Mouse (Mus musculus): ENCODE measurements at regions not wholly inside any gene's neighbourhood (a gene's known extent, or its start where the extent isn't known, plus 50 kb on each side); places are given as distances from the start of the nearest gene placed in this dataset.

DNA sequence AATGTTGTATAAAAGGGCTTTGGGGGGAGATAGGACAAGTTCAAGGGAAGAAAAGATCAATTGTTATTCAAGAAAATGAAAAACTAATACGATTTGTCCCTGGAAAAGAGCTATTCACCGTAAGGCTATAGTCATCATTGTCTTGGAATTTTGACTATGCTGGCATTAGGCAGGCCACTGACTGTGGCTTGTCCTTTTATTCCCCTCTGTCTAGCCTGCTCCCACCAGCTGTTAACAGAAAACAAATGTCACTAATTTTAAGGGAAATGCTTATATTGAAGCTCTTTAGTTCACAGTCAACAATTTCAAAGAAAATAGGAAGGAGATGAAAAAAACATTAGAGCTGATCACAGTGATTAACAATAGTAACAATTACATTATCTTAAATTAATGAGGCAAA is 284.3 kb upstream of the Rbms1 start:
- no peak for DNase-seq (ENCODE audit: extremely low read depth, insufficient read length, low spot score)

DNA sequence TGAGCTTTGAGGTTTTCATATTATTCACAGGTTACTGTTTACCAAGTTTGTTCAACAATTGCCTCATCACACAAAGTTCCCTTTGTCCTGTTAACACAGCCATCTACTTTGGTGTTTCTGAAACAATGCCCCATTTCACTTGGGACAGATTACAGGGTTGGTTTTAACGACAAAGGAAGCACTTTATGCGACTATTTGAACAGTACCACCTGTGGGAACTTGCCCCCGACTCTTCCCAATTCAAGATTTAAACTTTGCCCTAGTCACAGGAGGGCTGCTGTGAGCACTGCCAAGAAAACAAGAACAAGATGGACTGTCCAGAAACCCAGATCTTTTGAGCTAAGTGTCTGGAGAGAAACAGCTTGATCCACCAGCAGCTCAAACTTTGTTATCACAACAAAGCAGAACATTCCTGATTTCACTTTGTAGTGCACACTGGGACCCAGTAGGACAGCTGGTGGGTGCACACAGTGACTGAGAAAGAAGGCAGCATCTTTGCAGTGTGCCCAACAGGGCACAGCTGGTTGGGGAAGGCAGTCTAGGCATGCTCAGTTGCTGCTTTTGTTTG is 283.8 kb upstream of the Rbms1 start:
- DNase-seq (ENCODE audit: extremely low read depth, insufficient read length, low spot score) = no peak

DNA sequence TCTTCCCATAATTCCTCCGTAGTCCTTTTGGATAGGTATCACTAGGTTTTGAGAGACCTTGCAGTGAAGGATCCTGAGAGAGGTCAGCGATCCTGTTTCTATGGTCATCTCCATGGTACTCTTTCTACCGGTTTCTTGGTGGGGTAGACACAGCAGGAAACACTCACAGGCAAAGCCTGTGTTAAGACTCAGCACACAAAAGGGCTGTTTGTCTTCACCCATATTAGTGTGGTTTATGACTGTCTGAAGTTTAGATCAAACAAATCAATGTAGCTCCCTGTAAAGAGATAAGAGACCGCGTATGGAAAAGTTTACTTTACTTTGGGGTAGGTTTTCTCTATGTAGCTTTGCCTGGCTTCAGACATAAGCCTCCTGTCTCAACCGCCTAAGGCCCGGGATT is 282.5 kb upstream of the Rbms1 start:
- no peak for DNase-seq (ENCODE audit: extremely low read depth, insufficient read length, low spot score)

DNA sequence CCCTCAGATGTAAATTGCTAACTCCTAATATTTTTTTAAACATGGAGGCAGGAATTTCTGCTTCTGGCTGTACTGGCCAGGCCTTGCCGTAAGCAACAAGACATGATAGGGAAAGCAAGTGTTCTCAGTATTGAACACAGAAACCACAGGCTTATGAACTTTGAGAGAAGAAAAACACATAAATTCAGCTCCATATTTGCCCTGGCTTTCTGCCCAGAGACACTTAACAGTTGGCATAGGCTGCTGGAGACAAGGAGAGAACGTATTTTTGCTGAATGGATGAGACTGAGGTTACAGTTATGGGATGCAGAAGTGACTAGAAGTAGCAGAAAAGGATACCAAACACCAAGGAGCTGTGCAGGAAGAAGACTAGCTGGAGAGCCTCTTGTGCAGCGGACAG is 258.7 kb upstream of the Rbms1 start:
- peak; percentile 46 for DNase-seq (ENCODE audit: extremely low read depth, insufficient read length, low spot score)

DNA sequence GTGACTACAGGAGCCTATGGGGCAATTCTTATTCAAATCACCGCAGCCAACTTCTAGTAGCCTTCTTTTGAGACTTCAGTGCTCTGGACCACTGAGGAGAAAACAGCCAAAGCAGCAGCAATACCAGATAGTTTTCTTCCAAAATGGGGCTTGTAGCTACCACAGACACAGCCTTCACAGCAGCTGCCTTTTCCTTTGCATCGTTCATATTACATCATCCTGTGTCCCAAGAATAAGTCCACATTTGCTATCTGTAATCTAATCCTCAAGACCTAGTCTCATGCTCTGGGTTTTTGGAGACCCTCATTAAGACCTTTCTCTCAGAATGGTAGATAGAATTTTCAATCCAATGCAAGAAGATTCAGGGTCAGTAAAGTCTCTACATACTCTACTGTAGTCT is 258.2 kb upstream of the Rbms1 start:
- DNase-seq (ENCODE audit: extremely low read depth, insufficient read length, low spot score) = no peak

DNA sequence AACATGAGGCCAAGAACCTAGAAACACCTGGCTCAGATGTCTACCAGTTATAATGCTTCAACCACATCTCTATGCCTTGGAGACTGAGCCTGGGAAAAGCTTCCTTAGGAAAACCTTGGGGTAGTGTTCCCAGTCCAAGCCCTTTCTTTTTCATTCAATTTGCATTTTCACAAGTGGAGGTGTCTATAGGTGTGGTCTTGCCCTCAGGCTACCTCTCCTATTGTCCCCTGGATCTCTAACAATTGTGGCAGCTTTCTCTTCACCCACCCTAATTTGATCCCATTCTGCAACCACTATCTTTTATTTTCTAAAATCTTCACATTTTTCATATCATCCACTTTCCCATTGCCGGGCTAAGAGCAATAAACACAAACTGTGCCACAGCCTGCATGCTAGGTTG is 251.0 kb upstream of the Rbms1 start:
- no peak for DNase-seq (ENCODE audit: extremely low read depth, insufficient read length, low spot score)

DNA sequence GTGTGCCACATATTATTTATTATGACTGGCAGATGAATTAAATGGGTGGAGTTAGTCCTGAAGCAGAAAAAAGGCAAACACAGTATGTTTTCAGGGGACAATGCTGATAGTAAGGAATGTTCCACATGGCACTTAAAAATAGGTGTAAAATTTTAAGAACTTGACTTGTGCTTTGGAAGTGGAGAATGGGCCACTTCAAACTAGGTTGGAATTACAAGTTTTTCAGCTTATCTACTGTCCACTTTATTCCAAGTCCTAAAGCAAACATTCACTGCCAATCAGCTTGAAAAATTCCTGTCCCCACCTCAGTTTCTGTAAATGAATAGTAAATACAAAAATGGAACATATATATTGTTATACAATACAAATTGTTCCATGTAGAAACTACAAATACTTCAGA is 238.4 kb upstream of the Rbms1 start:
- DNase-seq (ENCODE audit: extremely low read depth, insufficient read length, low spot score) = no peak

DNA sequence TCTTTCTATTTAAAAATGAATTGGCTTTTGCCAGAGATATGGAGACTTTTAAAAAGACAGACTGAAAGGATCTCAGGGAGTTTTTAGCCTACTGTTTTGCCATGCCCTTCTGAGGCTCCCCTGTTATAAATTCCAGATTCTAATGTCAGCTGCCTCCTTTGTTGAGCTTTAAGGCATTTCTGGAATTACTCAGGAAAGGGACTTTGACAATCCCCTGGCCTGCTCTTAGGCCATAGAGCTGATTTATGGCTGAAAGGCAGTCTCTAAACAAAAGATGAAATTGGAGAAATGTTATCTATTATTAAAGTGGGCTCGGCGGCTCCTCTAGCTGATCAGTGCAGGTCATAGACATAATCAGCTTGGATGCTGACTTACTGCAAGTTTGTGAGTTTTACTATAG is 231.0 kb upstream of the Rbms1 start:
- no peak for DNase-seq (ENCODE audit: extremely low read depth, insufficient read length, low spot score)

DNA sequence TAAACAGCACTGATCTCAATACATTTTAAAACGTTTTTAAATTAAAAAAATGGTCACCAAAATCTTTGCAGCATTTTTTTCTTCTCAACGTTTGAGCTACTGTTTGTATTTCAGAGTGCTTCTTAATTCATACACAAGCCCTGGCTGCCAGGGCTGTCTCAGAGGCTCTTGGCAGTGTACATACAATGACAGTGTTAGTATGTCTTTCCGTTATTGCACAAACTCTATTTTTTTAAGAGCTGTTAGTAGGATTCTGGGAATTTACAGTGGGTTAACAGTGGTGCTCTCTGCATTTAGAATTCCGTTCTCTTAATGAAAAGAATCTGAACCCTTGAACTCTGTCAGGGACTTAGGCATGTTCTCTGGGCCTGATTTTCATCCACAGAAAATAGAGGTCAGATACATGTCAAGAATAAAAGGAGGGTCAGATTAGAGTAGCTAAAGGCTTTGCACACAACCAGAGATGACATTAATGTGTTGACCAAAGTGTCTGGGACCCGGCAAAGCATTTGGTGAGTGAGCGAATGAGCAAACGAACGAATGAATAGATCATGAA is 219.5 kb upstream of the Rbms1 start:
- no peak for DNase-seq (ENCODE audit: extremely low read depth, insufficient read length, low spot score)

DNA sequence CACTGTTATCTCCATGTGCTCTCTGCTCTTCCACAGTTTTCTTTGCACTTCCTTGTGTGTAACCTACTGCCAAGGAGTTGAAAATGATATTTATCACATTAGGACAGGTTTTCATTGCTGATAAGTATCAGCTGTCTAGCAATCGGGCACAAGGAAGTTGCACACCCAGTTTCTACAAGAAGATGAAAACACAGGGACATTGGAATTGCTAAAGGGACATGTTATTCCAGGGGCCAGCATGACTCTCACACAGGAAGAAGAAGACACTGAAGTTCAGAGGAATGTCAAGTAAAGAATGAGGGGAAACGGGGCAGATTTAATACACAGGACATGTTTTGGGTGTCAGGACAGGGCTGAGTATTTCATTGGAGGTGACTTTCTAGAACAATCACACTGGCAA is 214.8 kb upstream of the Rbms1 start:
- no peak for DNase-seq (ENCODE audit: extremely low read depth, insufficient read length, low spot score)

DNA sequence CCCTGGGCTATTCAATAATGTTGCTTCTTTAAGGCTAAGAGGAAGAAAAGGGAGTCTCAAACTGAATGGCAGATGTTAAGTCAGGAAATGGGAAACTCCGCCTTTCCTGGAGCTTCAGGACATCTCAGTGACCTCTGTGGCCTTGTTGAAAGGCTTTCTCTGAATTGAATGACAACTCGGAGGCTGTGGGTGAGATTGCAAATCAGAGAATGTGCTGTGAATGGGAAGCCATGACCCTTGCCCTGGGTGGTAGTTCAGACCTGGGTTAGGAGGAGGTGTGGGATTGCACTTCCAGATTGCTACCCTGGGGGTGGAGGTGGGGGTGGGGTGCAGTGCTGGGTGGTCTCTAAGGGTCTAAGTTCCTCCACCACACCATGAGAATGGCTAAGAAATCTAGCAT is 213.8 kb upstream of the Rbms1 start:
- no peak for DNase-seq (ENCODE audit: extremely low read depth, insufficient read length, low spot score)

DNA sequence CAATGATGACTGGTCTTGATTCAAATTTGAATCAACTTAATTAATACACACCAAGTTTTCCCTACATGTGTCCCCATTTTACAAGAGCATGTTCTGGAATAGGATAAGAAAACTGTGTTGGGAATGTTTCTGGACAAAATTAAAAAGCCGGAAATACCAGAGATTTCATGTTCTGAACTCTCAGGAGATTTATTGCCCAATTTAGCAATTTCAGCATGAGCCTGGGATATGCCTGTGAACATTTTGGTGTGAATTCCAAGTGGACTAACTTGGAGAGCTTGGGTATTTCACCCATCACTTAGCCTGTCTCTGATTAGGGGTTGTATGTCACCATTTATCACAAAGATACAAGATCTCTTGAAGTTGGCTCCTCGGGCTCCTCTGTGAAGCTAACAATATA is 210.6 kb upstream of the Rbms1 start:
- DNase-seq (ENCODE audit: extremely low read depth, insufficient read length, low spot score) = no peak

DNA sequence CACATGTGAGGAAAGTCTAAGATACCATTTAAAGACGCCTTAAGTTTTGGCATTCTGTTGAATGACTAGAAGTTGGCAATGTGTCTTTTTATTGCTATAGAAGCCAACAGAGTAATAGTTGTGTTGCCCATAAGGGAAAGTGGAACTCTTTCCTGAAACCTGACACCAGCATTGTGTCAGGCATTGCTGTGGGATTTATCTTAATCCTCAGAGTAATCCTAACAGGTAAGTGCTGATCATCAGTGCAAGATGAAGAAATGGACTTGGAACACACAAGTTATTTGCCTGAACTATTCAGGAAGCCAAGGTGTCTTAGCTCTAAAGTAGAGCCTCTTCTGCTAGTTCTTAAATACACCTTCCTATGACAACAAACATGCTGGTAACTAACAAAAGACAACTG is 198.3 kb upstream of the Rbms1 start:
- DNase-seq (ENCODE audit: extremely low read depth, insufficient read length, low spot score) = no peak

DNA sequence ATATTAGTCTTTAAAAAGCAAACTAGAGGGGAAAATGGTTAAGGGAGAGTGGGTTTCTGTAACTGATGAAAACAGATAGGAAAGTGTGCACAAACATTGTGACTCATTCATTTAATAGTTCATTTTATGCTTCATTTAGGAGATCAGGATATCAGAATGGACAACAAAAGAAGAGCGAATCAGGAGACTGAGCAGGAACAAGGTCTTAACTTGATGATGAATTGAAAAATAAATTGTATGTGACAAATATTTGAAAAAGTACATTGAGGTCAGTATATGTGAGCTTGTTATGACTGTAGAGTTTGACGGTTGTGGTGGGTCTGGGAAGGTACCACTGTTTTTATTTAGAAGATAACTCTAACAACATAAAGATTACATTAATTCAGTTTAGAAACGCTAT is 196.8 kb upstream of the Rbms1 start:
- no peak for DNase-seq (ENCODE audit: extremely low read depth, insufficient read length, low spot score)

DNA sequence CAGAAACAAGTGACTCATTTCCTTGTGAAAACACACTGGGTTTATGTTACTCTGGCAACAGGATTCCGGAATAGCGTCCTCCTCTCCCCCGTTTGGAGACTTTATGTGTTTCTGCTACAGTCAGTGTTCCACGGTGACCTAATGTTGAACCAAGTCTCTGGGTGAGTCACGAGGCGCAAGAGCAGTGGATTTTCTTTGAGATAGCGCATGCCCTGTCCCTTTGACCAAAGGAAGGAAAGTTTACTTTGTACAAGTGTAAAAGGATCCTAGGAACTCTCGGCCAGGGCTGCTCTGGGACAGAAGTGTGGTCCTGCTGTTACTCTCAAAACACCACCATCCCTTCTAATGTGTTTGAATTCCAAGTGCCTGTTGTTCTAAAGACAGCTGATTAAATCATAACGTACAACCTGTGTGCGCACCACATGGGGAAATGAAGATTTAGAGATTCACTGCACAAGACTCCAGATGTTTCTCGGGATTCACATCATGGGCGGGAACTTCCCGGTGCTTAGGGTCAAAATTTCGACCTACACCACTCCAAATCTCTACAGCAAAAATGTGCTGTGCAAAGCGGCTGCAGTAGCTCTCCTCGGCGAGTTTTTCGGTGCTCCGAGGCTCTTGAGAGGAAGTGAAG is 176.1 kb upstream of the Rbms1 start:
- DNase-seq (ENCODE audit: extremely low read depth, insufficient read length, low spot score) = peak; percentile 79

DNA sequence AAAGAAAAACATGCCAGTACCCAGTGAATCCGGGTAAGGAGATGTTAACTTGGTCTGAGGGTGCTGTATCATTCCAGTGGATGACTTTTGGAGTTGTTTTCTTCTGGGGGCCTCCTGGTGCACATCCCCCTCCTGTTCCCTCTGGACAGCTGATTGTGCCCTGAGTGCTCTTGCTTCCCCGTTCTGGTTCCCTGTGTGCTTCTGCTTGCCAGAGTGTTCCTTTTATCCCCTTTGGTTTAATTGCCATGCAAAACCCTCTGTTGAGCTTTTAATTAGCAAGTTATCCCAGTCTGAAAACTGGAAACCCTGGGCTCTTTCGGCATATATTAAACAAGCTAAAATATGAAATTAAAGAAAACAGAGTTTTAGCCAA is 175.6 kb upstream of the Rbms1 start:
- no peak for DNase-seq (ENCODE audit: extremely low read depth, insufficient read length, low spot score)

DNA sequence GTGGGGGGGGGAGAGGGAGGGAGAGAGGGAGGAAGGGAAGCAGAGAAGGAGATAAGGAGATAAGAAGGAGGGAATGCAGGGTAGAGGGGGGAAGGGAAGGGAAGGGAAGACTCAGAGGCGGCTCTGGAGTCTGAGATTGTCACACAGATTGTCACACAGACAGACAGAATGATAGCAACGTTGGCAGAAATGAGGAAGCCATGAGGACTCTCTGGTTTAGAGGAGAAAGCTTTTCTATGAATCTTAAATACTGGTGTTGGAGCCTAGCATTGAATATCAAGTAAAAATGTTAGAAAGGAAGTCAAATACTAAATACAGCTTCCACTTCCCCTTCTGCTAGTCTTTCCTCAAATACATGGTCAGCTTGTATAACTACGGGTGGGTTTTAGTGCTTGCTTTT is 174.4 kb upstream of the Rbms1 start:
- DNase-seq (ENCODE audit: extremely low read depth, insufficient read length, low spot score) = no peak

DNA sequence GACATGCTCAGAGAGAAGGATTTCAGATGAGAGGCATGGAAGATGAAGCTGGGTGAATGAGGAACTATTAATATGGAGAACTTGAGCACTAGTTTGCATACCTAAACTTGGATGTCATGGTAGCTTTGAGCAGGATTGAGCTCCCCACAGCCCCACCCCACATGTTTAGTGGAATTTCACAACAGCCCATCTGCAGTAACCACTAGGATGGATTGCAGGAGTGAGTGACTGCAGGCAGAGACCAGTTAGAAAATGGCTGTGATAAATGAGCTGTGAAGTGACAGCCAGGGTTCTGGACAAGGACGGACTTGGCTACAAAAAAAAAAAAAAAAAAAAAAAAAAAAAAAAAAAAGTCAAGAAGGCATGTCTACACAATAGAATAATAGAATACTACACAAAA is 173.9 kb upstream of the Rbms1 start:
- DNase-seq (ENCODE audit: extremely low read depth, insufficient read length, low spot score) = peak; percentile 64

DNA sequence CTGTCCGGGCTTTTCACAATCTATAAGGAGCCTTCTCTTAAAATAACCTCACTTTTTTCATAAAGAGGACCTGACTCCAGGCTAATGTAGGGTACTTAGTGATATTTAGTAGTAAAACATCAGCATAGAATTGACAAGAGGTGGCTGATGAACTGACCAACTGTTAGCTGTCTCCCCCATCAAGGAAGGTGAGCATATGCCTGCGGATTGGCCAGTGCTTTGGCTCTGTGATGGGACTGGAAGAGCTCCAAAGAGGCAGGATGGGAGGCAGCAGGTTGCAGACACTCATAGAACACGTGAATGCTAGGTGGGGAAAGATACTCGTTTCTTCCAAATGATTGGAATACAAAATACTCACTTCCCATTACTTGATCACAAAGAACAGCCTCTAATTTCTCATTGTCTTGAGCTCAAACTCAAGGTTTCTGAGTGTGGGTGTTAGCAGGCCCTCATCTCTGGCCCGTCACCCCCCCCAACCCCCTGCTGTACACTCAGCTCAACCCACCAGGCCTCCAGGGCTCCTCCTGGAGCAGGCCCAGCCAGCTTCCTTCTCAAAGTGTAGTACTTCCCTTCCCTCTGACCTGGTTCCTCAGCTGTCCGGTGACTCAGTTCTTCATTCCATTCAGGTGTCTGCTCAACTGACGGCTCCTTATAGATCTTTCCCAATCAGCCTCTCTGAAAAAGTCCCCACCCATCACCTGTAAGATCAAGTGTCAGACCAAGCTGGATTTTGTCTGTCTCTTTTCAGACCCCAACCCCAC is 160.2 kb upstream of the Rbms1 start:
- no peak for DNase-seq (ENCODE audit: extremely low read depth, insufficient read length, low spot score)

DNA sequence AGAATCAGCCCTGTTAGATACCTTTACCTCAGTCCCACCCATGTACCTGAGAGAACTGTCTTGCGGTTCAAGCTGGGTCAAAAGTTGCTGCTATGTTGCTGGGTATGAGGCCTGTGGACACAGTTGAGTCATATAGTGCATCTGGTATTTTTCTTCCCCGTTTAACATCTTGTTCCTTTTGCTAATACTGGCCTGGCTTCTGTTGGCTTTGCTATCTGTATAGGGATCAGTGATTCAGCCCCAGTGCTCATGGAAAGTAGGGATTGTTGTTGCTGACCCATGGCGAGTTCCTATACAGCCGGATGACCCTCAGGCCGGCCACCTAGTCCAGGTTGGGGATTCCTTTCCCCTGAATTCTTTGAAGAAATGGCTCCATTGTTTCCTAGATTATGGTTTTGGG is 158.3 kb upstream of the Rbms1 start:
- DNase-seq (ENCODE audit: extremely low read depth, insufficient read length, low spot score) = peak; percentile 63

DNA sequence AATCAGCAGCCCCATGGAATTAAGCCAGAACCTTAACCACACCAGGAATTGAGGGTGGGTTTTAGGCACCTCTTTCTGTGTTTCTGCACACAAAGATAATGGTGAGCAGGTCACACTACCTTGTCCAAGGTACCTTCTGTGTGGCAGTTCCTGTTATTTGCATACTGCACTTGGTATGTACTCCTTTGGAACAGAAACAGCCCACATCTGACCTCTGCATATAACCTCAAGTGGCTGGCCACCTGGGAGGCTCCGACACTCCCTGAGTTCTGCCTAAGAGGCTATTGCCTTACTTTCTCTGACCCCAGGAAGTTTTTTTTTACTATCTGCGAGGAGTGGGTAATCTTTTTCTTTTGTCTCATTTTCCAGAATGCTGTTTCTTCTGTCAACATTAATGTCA is 151.6 kb upstream of the Rbms1 start:
- no peak for DNase-seq (ENCODE audit: extremely low read depth, insufficient read length, low spot score)

DNA sequence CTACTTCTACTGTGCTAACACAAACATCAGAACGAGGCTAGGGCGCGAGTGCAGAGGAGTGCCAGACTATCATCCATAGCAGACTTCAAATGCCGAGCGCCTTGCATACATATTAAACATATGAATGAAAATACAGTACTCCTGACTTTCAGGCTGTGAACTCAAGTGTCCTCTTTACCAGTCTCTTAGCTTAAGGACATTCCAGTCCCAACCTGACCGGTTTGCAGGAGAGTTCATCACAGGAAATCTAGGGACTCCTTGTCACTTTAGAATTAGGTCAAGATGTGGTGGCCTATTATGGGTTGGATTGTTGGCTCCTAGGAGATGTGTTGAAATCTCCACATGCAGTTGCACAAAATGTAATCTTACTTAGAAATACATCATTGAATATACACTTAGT is 150.9 kb upstream of the Rbms1 start:
- no peak for DNase-seq (ENCODE audit: extremely low read depth, insufficient read length, low spot score)
